Mouse (Mus musculus): ENCODE data around the gene Hectd1. TPM values are rescaled to one million over a fixed set of nuclear protein-coding genes. Genes with fewer than 3 reads are reported as not detected.

Hectd1 gene
- total and polyA plus RNA-seq, 3 experiments: 35.0 to 273 (median 249) TPM

DNA sequence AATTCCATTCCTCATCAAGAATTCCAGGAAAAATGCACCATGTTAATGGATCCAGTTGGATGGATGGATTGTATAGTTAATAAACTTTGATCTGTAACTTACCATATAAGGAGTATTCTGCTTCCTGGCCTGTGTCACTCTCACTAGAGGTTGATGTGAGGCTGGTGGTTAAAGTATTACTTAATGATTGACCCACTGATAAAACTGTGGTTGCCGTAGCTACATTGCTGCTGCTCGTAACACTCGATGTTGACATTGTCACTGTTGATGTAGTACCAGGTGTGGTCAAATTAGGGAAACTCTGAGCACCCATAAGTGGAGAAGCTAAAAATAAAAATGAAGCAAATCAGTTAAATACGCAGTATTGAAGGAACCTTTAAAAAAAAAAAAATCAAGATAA, 61.9 kb downstream of the Hectd1 start:
- ATAC-seq (ENCODE audit: extremely low read depth, insufficient number of reproducible peaks, low FRiP score, poor library complexity, severe bottlenecking) (no peak), DNase-seq (ENCODE audit: low spot score) (no peak)
- H3K9me3 ChIP-seq (replicated peaks): no peaks in the 10 kb centered on the region
- peaks cover 5% of the 10 kb centered on the region for H3K4me1 ChIP-seq (ENCODE audit: insufficient read depth, low read depth, low read length)
- H3K36me3 ChIP-seq (replicated peaks): peaks cover 88% of the 10 kb centered on the region
- no peak overlapping the region for H3K4me3 ChIP-seq (ENCODE audit: low read depth, low read length)
- H3K27me3 ChIP-seq (ENCODE audit: insufficient read depth, low read length): no peaks in the 10 kb centered on the region
- no peak for TF ChIP-seq GATA1 (IDR thresholded peaks at IDR 0.05; ENCODE audit: borderline replicate concordance, low read length)
- TF ChIP-seq POLR2AphosphoS5 (IDR thresholded peaks at IDR 0.05; ENCODE audit: insufficient replicate concordance, low read depth, low read length): no peak
- no peak for TF ChIP-seq GATA2 (IDR thresholded peaks at IDR 0.05; ENCODE audit: borderline replicate concordance, low read depth, low read length)
- TF ChIP-seq CTCF (IDR thresholded peaks at IDR 0.05; ENCODE audit: low read depth, low read length): no peak
- no peak for TF ChIP-seq TAL1 (conservative IDR thresholded peaks at IDR 0.05; ENCODE audit: low read depth, low read length)

DNA sequence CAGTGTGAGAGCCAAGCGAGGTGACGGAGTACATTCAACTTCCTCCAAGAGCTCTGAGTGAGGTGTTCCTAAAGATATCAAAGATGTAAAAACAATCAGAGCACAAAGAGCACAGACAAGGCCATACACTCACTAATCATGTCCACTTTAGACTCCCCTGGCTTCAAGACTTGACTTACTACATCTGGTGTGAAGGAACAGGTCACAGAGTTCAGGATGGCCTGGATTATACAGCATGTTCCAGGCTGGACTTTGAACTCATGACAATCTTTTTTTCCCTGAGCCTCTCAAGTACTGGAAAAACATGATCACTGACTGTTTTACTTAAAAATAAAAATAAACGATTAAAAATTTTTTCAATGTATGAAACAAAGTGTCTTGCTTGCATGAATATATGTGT, 70.0 kb downstream of the Hectd1 start:
- no peaks in the 10 kb centered on the region for H3K27me3 ChIP-seq (ENCODE audit: insufficient read depth, low read length)
- peaks cover 90% of the 10 kb centered on the region for H3K36me3 ChIP-seq (replicated peaks)
- no peaks in the 10 kb centered on the region for H3K9me3 ChIP-seq (replicated peaks)
- ATAC-seq (ENCODE audit: extremely low read depth, insufficient number of reproducible peaks, low FRiP score, poor library complexity, severe bottlenecking) (no peak), DNase-seq (ENCODE audit: low spot score) (no peak)
- TF ChIP-seq POLR2AphosphoS5 (IDR thresholded peaks at IDR 0.05; ENCODE audit: insufficient replicate concordance, low read depth, low read length): no peak
- TF ChIP-seq GATA1 (IDR thresholded peaks at IDR 0.05; ENCODE audit: borderline replicate concordance, low read length): no peak
- no peak for TF ChIP-seq CTCF (IDR thresholded peaks at IDR 0.05; ENCODE audit: low read depth, low read length)
- TF ChIP-seq GATA2 (IDR thresholded peaks at IDR 0.05; ENCODE audit: borderline replicate concordance, low read depth, low read length): no peak
- no peak for TF ChIP-seq TAL1 (conservative IDR thresholded peaks at IDR 0.05; ENCODE audit: low read depth, low read length)
- H3K4me1 ChIP-seq (ENCODE audit: insufficient read depth, low read depth, low read length): no peaks in the 10 kb centered on the region; the same call in 1 of the 2 replicates
- H3K4me3 ChIP-seq (ENCODE audit: low read depth, low read length): no peak overlapping the region

DNA sequence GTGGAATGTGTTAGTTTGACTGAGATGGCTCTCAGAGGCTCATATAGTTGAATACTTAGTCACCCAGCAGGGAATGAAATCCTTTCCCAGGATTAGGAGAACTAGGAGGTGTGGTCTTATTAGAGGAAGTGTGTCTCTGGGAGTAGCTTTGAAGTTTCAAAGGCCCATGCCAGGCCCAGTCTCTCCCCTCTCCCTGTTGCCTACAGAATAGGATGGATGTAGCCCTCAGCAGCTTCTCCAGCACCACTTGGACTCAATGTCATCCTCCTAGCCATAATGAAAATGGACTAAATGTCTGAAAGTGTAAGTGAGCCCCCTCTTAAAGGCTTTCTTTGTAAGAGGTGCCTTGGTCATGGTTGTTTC, 72.8 kb downstream of the Hectd1 start:
- TF ChIP-seq GATA1 (IDR thresholded peaks at IDR 0.05; ENCODE audit: borderline replicate concordance, low read length) (no peak), GATA2 (IDR thresholded peaks at IDR 0.05; ENCODE audit: borderline replicate concordance, low read depth, low read length) (no peak), TAL1 (conservative IDR thresholded peaks at IDR 0.05; ENCODE audit: low read depth, low read length) (no peak), POLR2AphosphoS5 (IDR thresholded peaks at IDR 0.05; ENCODE audit: insufficient replicate concordance, low read depth, low read length) (no peak), CTCF (IDR thresholded peaks at IDR 0.05; ENCODE audit: low read depth, low read length) (no peak)
- Histone ChIP-seq H3K27me3 (ENCODE audit: insufficient read depth, low read length) (no peaks in the 10 kb centered on the region), H3K36me3 (replicated peaks) (peaks cover 92% of the 10 kb centered on the region), H3K4me1 (ENCODE audit: insufficient read depth, low read depth, low read length) (peaks cover 7% of the 10 kb centered on the region; the same call in 1 of the 2 replicates), H3K9me3 (replicated peaks) (no peaks in the 10 kb centered on the region), H3K4me3 (ENCODE audit: low read depth, low read length) (no peak overlapping the region)
- no peak for DNase-seq (ENCODE audit: low spot score)
- ATAC-seq (ENCODE audit: extremely low read depth, insufficient number of reproducible peaks, low FRiP score, poor library complexity, severe bottlenecking): no peak

DNA sequence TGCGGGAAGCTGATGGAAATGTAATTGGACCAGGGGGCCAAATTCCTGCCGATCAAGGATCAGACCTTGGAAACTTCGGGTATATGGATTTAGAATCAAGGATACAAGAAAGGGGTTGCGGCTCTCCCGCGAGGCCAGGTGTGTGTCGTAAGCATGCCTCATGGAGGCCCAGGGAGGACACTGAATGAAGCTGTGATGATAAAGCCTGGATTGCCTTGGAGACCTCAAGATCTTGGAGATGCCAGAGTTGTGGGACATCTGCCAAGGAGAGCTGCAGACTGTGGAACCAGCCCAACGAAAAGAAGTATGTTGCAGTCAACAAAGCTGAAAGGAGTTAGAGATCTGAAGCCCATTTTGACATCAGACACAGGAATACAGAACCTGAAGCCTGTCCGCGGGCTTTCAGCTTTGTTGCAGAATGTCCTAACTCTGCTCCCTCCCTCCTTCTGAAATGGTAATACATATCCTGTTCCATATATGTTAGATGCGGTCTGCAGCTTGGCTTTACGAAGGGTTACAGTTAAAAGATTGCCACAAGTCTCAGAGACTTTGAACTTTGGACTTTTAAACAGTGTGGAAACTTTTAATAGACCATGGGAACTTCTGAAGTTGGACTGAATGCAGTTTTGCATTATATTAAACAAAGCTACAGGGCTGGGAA, 73.3 kb downstream of the Hectd1 start:
- no peaks in the 10 kb centered on the region for H3K9me3 ChIP-seq (replicated peaks)
- DNase-seq (ENCODE audit: low spot score): no peak
- TF ChIP-seq CTCF (IDR thresholded peaks at IDR 0.05; ENCODE audit: low read depth, low read length) (no peak), TAL1 (conservative IDR thresholded peaks at IDR 0.05; ENCODE audit: low read depth, low read length) (no peak), POLR2AphosphoS5 (IDR thresholded peaks at IDR 0.05; ENCODE audit: insufficient replicate concordance, low read depth, low read length) (no peak), GATA2 (IDR thresholded peaks at IDR 0.05; ENCODE audit: borderline replicate concordance, low read depth, low read length) (no peak), GATA1 (IDR thresholded peaks at IDR 0.05; ENCODE audit: borderline replicate concordance, low read length) (no peak)
- ATAC-seq (ENCODE audit: extremely low read depth, insufficient number of reproducible peaks, low FRiP score, poor library complexity, severe bottlenecking): no peak
- no peaks in the 10 kb centered on the region for H3K27me3 ChIP-seq (ENCODE audit: insufficient read depth, low read length)
- H3K36me3 ChIP-seq (replicated peaks): peaks cover 93% of the 10 kb centered on the region
- H3K4me1 ChIP-seq (ENCODE audit: insufficient read depth, low read depth, low read length): peaks cover 7% of the 10 kb centered on the region; the same call in 1 of the 2 replicates
- H3K4me3 ChIP-seq (ENCODE audit: low read depth, low read length): no peak overlapping the region

DNA sequence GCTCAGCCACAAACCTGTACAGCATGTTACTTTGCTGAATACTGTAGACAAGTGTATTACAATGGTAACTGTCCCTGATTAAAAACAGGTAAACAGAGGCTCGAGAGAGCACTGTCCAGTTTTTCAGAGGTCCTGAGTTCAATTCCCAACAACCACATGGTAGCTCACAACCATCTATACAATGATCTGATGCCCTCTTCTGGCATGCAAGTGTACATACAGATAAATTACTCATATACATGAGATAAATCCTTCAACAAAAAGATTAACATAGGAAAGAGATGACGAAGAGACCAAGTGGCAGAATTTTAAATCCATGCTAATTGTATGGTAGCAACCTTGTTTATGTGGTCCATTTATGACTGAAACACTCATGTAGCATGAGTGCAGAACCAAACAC, 82.0 kb downstream of the Hectd1 start:
- H3K4me3 ChIP-seq (ENCODE audit: low read depth, low read length): no peak overlapping the region
- no peaks in the 10 kb centered on the region for H3K27me3 ChIP-seq (ENCODE audit: insufficient read depth, low read length)
- DNase-seq (ENCODE audit: low spot score) (no peak), ATAC-seq (ENCODE audit: extremely low read depth, insufficient number of reproducible peaks, low FRiP score, poor library complexity, severe bottlenecking) (no peak)
- H3K9me3 ChIP-seq (replicated peaks): no peaks in the 10 kb centered on the region
- no peaks in the 10 kb centered on the region; the same call in 1 of the 2 replicates for H3K4me1 ChIP-seq (ENCODE audit: insufficient read depth, low read depth, low read length)
- peaks cover 93% of the 10 kb centered on the region for H3K36me3 ChIP-seq (replicated peaks)
- TF ChIP-seq GATA2 (IDR thresholded peaks at IDR 0.05; ENCODE audit: borderline replicate concordance, low read depth, low read length) (no peak), CTCF (IDR thresholded peaks at IDR 0.05; ENCODE audit: low read depth, low read length) (no peak), POLR2AphosphoS5 (IDR thresholded peaks at IDR 0.05; ENCODE audit: insufficient replicate concordance, low read depth, low read length) (no peak), GATA1 (IDR thresholded peaks at IDR 0.05; ENCODE audit: borderline replicate concordance, low read length) (no peak), TAL1 (conservative IDR thresholded peaks at IDR 0.05; ENCODE audit: low read depth, low read length) (no peak)

DNA sequence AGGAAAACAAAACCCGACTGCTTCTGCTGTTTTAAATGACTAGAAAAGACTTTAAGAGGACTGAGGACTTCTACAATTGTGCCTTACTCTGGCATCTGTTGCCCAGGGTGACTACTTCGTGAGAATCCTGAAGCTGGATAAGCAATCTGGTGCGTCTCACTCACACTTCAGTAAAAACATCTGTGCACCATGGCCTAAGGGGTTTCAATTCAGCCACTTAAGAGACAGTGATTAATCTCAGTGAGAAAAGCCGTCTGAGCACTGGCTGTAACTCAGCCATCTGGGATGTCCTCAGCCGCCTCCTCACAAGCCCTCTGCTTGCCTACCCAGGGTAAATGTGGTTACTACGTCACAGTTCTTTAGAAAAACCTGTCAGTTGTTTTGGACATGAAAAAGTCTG, 84.4 kb downstream of the Hectd1 start:
- Histone ChIP-seq H3K4me1 (ENCODE audit: insufficient read depth, low read depth, low read length) (no peaks in the 10 kb centered on the region; the same call in 1 of the 2 replicates), H3K9me3 (replicated peaks) (no peaks in the 10 kb centered on the region), H3K27me3 (ENCODE audit: insufficient read depth, low read length) (no peaks in the 10 kb centered on the region), H3K4me3 (ENCODE audit: low read depth, low read length) (no peak overlapping the region), H3K36me3 (replicated peaks) (peaks cover 92% of the 10 kb centered on the region)
- TF ChIP-seq TAL1 (conservative IDR thresholded peaks at IDR 0.05; ENCODE audit: low read depth, low read length): no peak
- TF ChIP-seq CTCF (IDR thresholded peaks at IDR 0.05; ENCODE audit: low read depth, low read length): no peak
- TF ChIP-seq POLR2AphosphoS5 (IDR thresholded peaks at IDR 0.05; ENCODE audit: insufficient replicate concordance, low read depth, low read length): no peak
- TF ChIP-seq GATA1 (IDR thresholded peaks at IDR 0.05; ENCODE audit: borderline replicate concordance, low read length): no peak
- TF ChIP-seq GATA2 (IDR thresholded peaks at IDR 0.05; ENCODE audit: borderline replicate concordance, low read depth, low read length): no peak
- no peak for ATAC-seq (ENCODE audit: extremely low read depth, insufficient number of reproducible peaks, low FRiP score, poor library complexity, severe bottlenecking)
- DNase-seq (ENCODE audit: low spot score): no peak

Data from G1E (cell line).